ENCODE assay signal across 16 mouse cellular contexts in the genomic region with DNA sequence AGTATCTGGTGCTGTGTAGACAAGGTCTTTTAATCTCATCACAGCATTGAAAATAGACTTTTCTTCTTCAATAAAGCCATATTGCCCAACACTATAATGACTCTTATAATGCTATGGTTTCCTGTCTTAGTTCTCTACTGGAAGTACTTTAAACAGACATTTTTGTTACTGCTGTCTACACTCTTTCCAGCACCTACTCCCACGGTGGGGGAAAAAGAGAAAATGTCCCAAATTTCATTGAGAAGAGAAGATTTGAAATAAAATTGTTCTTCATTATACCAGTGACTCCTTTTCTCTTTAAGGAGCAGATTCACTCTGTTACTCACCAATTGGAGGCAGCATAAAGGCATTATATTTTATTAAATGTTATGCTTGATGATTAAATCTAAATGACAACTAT.
"Had no signal": no experiment of that assay in that cellular context is flagged by ENCODE, and none has a peak within 500 bp of the region (broad histone marks: within the 10 kb centered on the region; RNA-seq: fewer than 3 reads in every experiment).

No protein-coding gene starts in this region.

- H3K4me3 ChIP-seq: neural tube, embryonic 12.5 days; neural tube, embryonic 13.5 days; neural tube, embryonic 15.5 days; stomach, embryonic 15.5 days had no signal

- H3K4me2 ChIP-seq: neural tube, embryonic 12.5 days; neural tube, embryonic 13.5 days; neural tube, embryonic 15.5 days; stomach, embryonic 15.5 days had no signal

- H3K27me3 ChIP-seq: neural tube, embryonic 12.5 days; neural tube, embryonic 13.5 days; neural tube, embryonic 15.5 days; stomach, embryonic 15.5 days had no signal

- DNase-seq: retina, postnatal 1 day; right cerebral cortex, postnatal 14 days; right cerebral cortex, postnatal 25 days; right cerebral cortex, postnatal 4 days; spleen, adult 18-20 months; thymus, adult 18-20 months; thymus, adult 2 months; thymus, postnatal 14 days; thymus, postnatal 25 days; thymus, postnatal 36 days; thymus, postnatal 4 days had no signal

- H3K9ac ChIP-seq: neural tube, embryonic 12.5 days; neural tube, embryonic 13.5 days; neural tube, embryonic 15.5 days; stomach, embryonic 15.5 days had no signal

- H3K9me3 ChIP-seq: neural tube, embryonic 12.5 days; neural tube, embryonic 13.5 days; neural tube, embryonic 15.5 days; stomach, embryonic 15.5 days had no signal

- H3K36me3 ChIP-seq: neural tube, embryonic 12.5 days; neural tube, embryonic 13.5 days; neural tube, embryonic 15.5 days; stomach, embryonic 15.5 days had no signal

- H3K4me1 ChIP-seq: neural tube, embryonic 12.5 days; neural tube, embryonic 13.5 days; neural tube, embryonic 15.5 days; stomach, embryonic 15.5 days had no signal

- H3K27ac ChIP-seq: neural tube, embryonic 12.5 days; neural tube, embryonic 13.5 days; neural tube, embryonic 15.5 days; stomach, embryonic 15.5 days; stomach, postnatal 0 days had no signal
